8 mouse cellular contexts compared by ENCODE assay signal in the genomic region with DNA sequence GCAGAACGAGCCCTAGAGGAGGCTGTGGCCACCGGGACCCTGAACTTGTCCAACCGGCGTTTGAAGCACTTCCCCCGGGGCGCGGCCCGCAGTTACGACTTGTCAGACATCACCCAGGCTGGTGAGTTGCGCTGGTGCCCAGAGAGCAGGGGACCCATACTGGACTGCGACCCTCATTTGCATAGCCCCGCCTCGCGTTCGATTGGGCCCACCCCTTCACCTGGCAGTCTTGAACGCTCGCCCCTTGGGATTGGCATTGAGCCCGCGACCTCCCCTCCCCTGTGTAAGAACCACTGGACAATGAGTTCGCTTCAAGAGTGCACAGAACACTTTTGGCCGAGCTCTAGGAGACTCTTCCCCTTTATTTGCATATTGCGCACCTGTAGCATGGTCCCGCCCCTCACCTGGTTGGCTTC. TPM values are rescaled to one million over a fixed set of nuclear protein-coding genes. Genes with fewer than 3 reads are reported as not detected.
DNase-seq lines count a peak whose midpoint lies in the region; ATAC-seq and TF ChIP-seq lines count a peak whose summit lies in the region.

No protein-coding gene starts in this region.

- H3K9ac ChIP-seq in heart, embryonic 15.5 days = peak overlapping the region; percentile 88
- peak overlapping the region; percentile 82 for H3K9ac ChIP-seq in hindbrain, embryonic 13.5 days
- peak overlapping the region; percentile 90 for H3K9ac ChIP-seq in midbrain, embryonic 15.5 days

- peak overlapping the region; percentile 89 for H3K4me2 ChIP-seq in heart, embryonic 15.5 days
- peak overlapping the region; percentile 84 for H3K4me2 ChIP-seq in hindbrain, embryonic 13.5 days
- H3K4me2 ChIP-seq in midbrain, embryonic 15.5 days = peak overlapping the region; percentile 94

- TF ChIP-seq CTCF in bone marrow macrophage, adult 2 months (IDR thresholded peaks at IDR 0.05; ENCODE audit: low read depth, low read length) = no peak

- H3K36me3 ChIP-seq in heart, embryonic 15.5 days = peaks cover 8% of the 10 kb centered on the region; the same call in 1 of the 2 replicates
- peaks cover 9% of the 10 kb centered on the region for H3K36me3 ChIP-seq in hindbrain, embryonic 13.5 days
- 0 out of 2 replicates have a peak, but pooled peaks cover 6% of the 10 kb centered on the region for H3K36me3 ChIP-seq in midbrain, embryonic 15.5 days (replicated peaks)

- H3K27me3 ChIP-seq in heart, embryonic 15.5 days = no peaks in the 10 kb centered on the region
- no peaks in the 10 kb centered on the region for H3K27me3 ChIP-seq in hindbrain, embryonic 13.5 days
- no peaks in the 10 kb centered on the region for H3K27me3 ChIP-seq in midbrain, embryonic 15.5 days (replicated peaks)

- peak overlapping the region; percentile 94 for H3K27ac ChIP-seq in heart, embryonic 15.5 days
- H3K27ac ChIP-seq in bone marrow macrophage, adult 2 months (ENCODE audit: insufficient read depth, low read depth, low read length) = peak overlapping the region; percentile 97
- peak overlapping the region; percentile 91 for H3K27ac ChIP-seq in hindbrain, embryonic 13.5 days
- peak overlapping the region; percentile 94 for H3K27ac ChIP-seq in midbrain, embryonic 15.5 days

- WGBS in heart, embryonic 15.5 days = under 1% methylated on average over 23 of the region's 23 CpGs
- under 1% methylated on average over 23 of the region's 23 CpGs for WGBS in hindbrain, embryonic 13.5 days
- under 1% methylated on average over 23 of the region's 23 CpGs for WGBS in midbrain, embryonic 15.5 days

- no peak for TF ChIP-seq POLR2A in bone marrow macrophage, adult 2 months (IDR thresholded peaks at IDR 0.05; ENCODE audit: borderline replicate concordance, low read depth, low read length)

- peaks cover 34% of the 10 kb centered on the region for H3K4me1 ChIP-seq in heart, embryonic 15.5 days (replicated peaks)
- H3K4me1 ChIP-seq in bone marrow macrophage, adult 2 months (ENCODE audit: control insufficient read depth, insufficient read depth, low read length) = peaks cover 33% of the 10 kb centered on the region
- H3K4me1 ChIP-seq in hindbrain, embryonic 13.5 days (replicated peaks) = peaks cover 58% of the 10 kb centered on the region
- H3K4me1 ChIP-seq in midbrain, embryonic 15.5 days = peaks cover 43% of the 10 kb centered on the region

- H3K4me3 ChIP-seq in heart, embryonic 15.5 days = peak overlapping the region; percentile 93
- H3K4me3 ChIP-seq in bone marrow macrophage, adult 2 months (ENCODE audit: insufficient read depth, low read length) = peak overlapping the region; percentile 95
- H3K4me3 ChIP-seq in hindbrain, embryonic 13.5 days = peak overlapping the region; percentile 80
- H3K4me3 ChIP-seq in midbrain, embryonic 15.5 days = peak overlapping the region; percentile 100

- ATAC-seq in heart, embryonic 15.5 days (replicated peaks; ENCODE audit: insufficient number of reproducible peaks, insufficient read depth, low FRiP score, low read depth) = peak; percentile 11
- ATAC-seq in hindbrain, embryonic 13.5 days (ENCODE audit: low FRiP score) = peak; percentile 26
- ATAC-seq in midbrain, embryonic 15.5 days (replicated peaks) = peak; percentile 38

- intact Hi-C loops in heart, postnatal 10 days (cut with DNase I) = loop anchor here (5.0 kb wide), 1 partner anchor 97 kb away; a partner anchor contains a TSS
- intact Hi-C loops in left cerebral cortex, postnatal 25 days (cut with DNase I) = loop anchor here (1.0 to 2.0 kb wide), 2 partner anchors 29 to 96 kb away; a partner anchor contains a TSS

- DNase-seq in heart, postnatal 10 days = no peak
- DNase-seq in liver = peak; percentile 82
- no peak for DNase-seq in left cerebral cortex, postnatal 25 days (ENCODE audit: low spot score in 2 of 2)
- DNase-seq in layer of hippocampus, adult 9-10 months (ENCODE audit: low spot score) = no peak

- no peaks in the 10 kb centered on the region for H3K9me3 ChIP-seq in heart, embryonic 15.5 days (replicated peaks)
- no peaks in the 10 kb centered on the region for H3K9me3 ChIP-seq in hindbrain, embryonic 13.5 days
- H3K9me3 ChIP-seq in midbrain, embryonic 15.5 days = no peaks in the 10 kb centered on the region

RNA-seq across cellular contexts. Expression of a gene that starts 0.3 kb away (rescaled TPM):
- 7.1 and 12.2 TPM in 2 replicates for polyA plus RNA-seq in heart, embryonic 15.5 days (2015; fragmentation: Nextera tagmentation; extraction: Ambion mirVana)
- total RNA-seq in heart, postnatal 10 days (2021) = 1 to 10 TPM; 5.0 to 5.9 TPM
- polyA plus RNA-seq in bone marrow macrophage, adult 2 months (2012; ENCODE audit: insufficient read depth, insufficient read length, missing spikeins) = 37.5 and 42.1 TPM in 2 replicates
- 7.9 and 8.9 TPM in 2 replicates for polyA plus RNA-seq in hindbrain, embryonic 13.5 days (2015; fragmentation: Nextera tagmentation; extraction: Ambion mirVana)
- polyA plus RNA-seq in midbrain, embryonic 15.5 days (2015; fragmentation: Nextera tagmentation; extraction: Ambion mirVana) = 11.3 and 11.8 TPM in 2 replicates
- 10 to 100 TPM in 1 of 2 experiments, 1 to 10 TPM in 1; 9.2 to 11.8 TPM for total RNA-seq in left cerebral cortex, postnatal 25 days (2021)

RNA-seq across cellular contexts. Expression of a gene that starts 0.4 kb away (rescaled TPM):
- polyA plus RNA-seq in heart, embryonic 15.5 days (2015; fragmentation: Nextera tagmentation; extraction: Ambion mirVana) = 20.7 and 26.7 TPM in 2 replicates
- 10 to 100 TPM; 20.2 to 21.7 TPM for total RNA-seq in heart, postnatal 10 days (2021)
- 209 and 221 TPM in 2 replicates for polyA plus RNA-seq in bone marrow macrophage, adult 2 months (2012; ENCODE audit: insufficient read depth, insufficient read length, missing spikeins)
- polyA plus RNA-seq in hindbrain, embryonic 13.5 days (2015; fragmentation: Nextera tagmentation; extraction: Ambion mirVana) = 19.9 and 23.4 TPM in 2 replicates
- 18.8 and 19.1 TPM in 2 replicates for polyA plus RNA-seq in midbrain, embryonic 15.5 days (2015; fragmentation: Nextera tagmentation; extraction: Ambion mirVana)
- 10 to 100 TPM; 12.2 to 13.5 TPM for total RNA-seq in left cerebral cortex, postnatal 25 days (2021)

RNA-seq across cellular contexts. Expression of a gene that starts 0.5 kb away (rescaled TPM):
- 0.11 and 0.23 TPM in 2 replicates for polyA plus RNA-seq in heart, embryonic 15.5 days (2015; fragmentation: Nextera tagmentation; extraction: Ambion mirVana)
- under 1 TPM; 0.20 to 0.29 TPM for total RNA-seq in heart, postnatal 10 days (2021)
- polyA plus RNA-seq in bone marrow macrophage, adult 2 months (2012; ENCODE audit: insufficient read depth, insufficient read length, missing spikeins) = not detected in 2 replicates
- 0.17 and 0.21 TPM in 2 replicates for polyA plus RNA-seq in hindbrain, embryonic 13.5 days (2015; fragmentation: Nextera tagmentation; extraction: Ambion mirVana)
- 0.13 and 0.17 TPM in 2 replicates for polyA plus RNA-seq in midbrain, embryonic 15.5 days (2015; fragmentation: Nextera tagmentation; extraction: Ambion mirVana)
- total RNA-seq in left cerebral cortex, postnatal 25 days (2021) = under 1 TPM; 0.18 to 0.21 TPM

RNA-seq across cellular contexts. Expression of a gene that starts 11.8 kb away (rescaled TPM):
- polyA plus RNA-seq in heart, embryonic 15.5 days (2015; fragmentation: Nextera tagmentation; extraction: Ambion mirVana) = 4.0 and 6.0 TPM in 2 replicates
- 1 to 10 TPM; 3.2 to 3.9 TPM for total RNA-seq in heart, postnatal 10 days (2021)
- polyA plus RNA-seq in bone marrow macrophage, adult 2 months (2012; ENCODE audit: insufficient read depth, insufficient read length, missing spikeins) = 107 and 128 TPM in 2 replicates
- polyA plus RNA-seq in hindbrain, embryonic 13.5 days (2015; fragmentation: Nextera tagmentation; extraction: Ambion mirVana) = 4.8 and 5.2 TPM in 2 replicates
- polyA plus RNA-seq in midbrain, embryonic 15.5 days (2015; fragmentation: Nextera tagmentation; extraction: Ambion mirVana) = 4.8 and 6.8 TPM in 2 replicates
- 1 to 10 TPM; 2.3 to 4.7 TPM for total RNA-seq in left cerebral cortex, postnatal 25 days (2021)

RNA-seq across cellular contexts. Expression of a gene that starts 15.7 kb away (rescaled TPM):
- 117 and 129 TPM in 2 replicates for polyA plus RNA-seq in heart, embryonic 15.5 days (2015; fragmentation: Nextera tagmentation; extraction: Ambion mirVana)
- total RNA-seq in heart, postnatal 10 days (2021) = 100 to 1,000 TPM; 127 to 142 TPM
- polyA plus RNA-seq in bone marrow macrophage, adult 2 months (2012; ENCODE audit: insufficient read depth, insufficient read length, missing spikeins) = 3.2 and 5.0 TPM in 2 replicates
- 22.8 and 26.4 TPM in 2 replicates for polyA plus RNA-seq in hindbrain, embryonic 13.5 days (2015; fragmentation: Nextera tagmentation; extraction: Ambion mirVana)
- 15.1 and 16.7 TPM in 2 replicates for polyA plus RNA-seq in midbrain, embryonic 15.5 days (2015; fragmentation: Nextera tagmentation; extraction: Ambion mirVana)
- total RNA-seq in left cerebral cortex, postnatal 25 days (2021) = 10 to 100 TPM; 12.1 to 13.7 TPM
